Mouse (Mus musculus): ENCODE measurements around the gene Stk10. TPM values are rescaled to one million over a fixed set of nuclear protein-coding genes. Genes with fewer than 3 reads are reported as not detected.

Stk10 gene
- polyA plus RNA-seq, 1 experiment, result 7.2 TPM

- H3K9ac ChIP-seq (ENCODE audit: low read depth, poor library complexity, severe bottlenecking), result no peak overlapping the region
- H3K27me3 ChIP-seq (ENCODE audit: control insufficient read depth, insufficient read depth, low read length, poor library complexity, severe bottlenecking), result no peaks in the 10 kb centered on the region
- H3K27ac ChIP-seq (ENCODE audit: insufficient read depth, low read length), result no peak overlapping the region
- TF ChIP-seq CTCF (IDR thresholded peaks at IDR 0.05; ENCODE audit: low read depth, low read length), result no peak
- TF ChIP-seq EP300 (IDR thresholded peaks at IDR 0.05; ENCODE audit: insufficient read depth, low read depth, low read length), result no peak
- TF ChIP-seq POLR2A (IDR thresholded peaks at IDR 0.05; ENCODE audit: insufficient read depth, low read length), result no peak
- H3K36me3 ChIP-seq (ENCODE audit: control insufficient read depth, insufficient read depth, low read length, poor library complexity, severe bottlenecking), result no peaks in the 10 kb centered on the region
- no peaks in the 10 kb centered on the region for H3K9me3 ChIP-seq (replicated peaks; ENCODE audit: control insufficient read depth, insufficient read depth, low read length, poor library complexity, severe bottlenecking)
- no peak overlapping the region for H3K4me3 ChIP-seq (ENCODE audit: low read depth, low read length)
- no peaks in the 10 kb centered on the region for H3K4me1 ChIP-seq (ENCODE audit: control insufficient read depth, insufficient read depth, low read length)
These were observed 5.3 kb downstream of the Stk10 start for GRCm38 (mm10) chr11:32538435-32538834.

GRCm38 (mm10) chr11:32538846-32539245 is 5.7 kb downstream of the Stk10 start:
- TF ChIP-seq EP300 (IDR thresholded peaks at IDR 0.05; ENCODE audit: insufficient read depth, low read depth, low read length) (no peak), POLR2A (IDR thresholded peaks at IDR 0.05; ENCODE audit: insufficient read depth, low read length) (no peak), CTCF (IDR thresholded peaks at IDR 0.05; ENCODE audit: low read depth, low read length) (no peak)
- no peak overlapping the region for H3K27ac ChIP-seq (ENCODE audit: insufficient read depth, low read length)
- H3K27me3 ChIP-seq (ENCODE audit: control insufficient read depth, insufficient read depth, low read length, poor library complexity, severe bottlenecking), result no peaks in the 10 kb centered on the region
- H3K36me3 ChIP-seq (ENCODE audit: control insufficient read depth, insufficient read depth, low read length, poor library complexity, severe bottlenecking), result no peaks in the 10 kb centered on the region
- H3K9ac ChIP-seq (ENCODE audit: low read depth, poor library complexity, severe bottlenecking), result no peak overlapping the region
- no peak overlapping the region for H3K4me3 ChIP-seq (ENCODE audit: low read depth, low read length)
- no peaks in the 10 kb centered on the region for H3K4me1 ChIP-seq (ENCODE audit: control insufficient read depth, insufficient read depth, low read length)
- no peaks in the 10 kb centered on the region for H3K9me3 ChIP-seq (replicated peaks; ENCODE audit: control insufficient read depth, insufficient read depth, low read length, poor library complexity, severe bottlenecking)

- TF ChIP-seq CTCF (IDR thresholded peaks at IDR 0.05; ENCODE audit: low read depth, low read length) (no peak), POLR2A (IDR thresholded peaks at IDR 0.05; ENCODE audit: insufficient read depth, low read length) (no peak), EP300 (IDR thresholded peaks at IDR 0.05; ENCODE audit: insufficient read depth, low read depth, low read length) (no peak)
These were observed 6.6 kb downstream of the Stk10 start for GRCm38 (mm10) chr11:32539717-32540116.

GRCm38 (mm10) chr11:32540463-32540862 is 7.4 kb downstream of the Stk10 start:
- no peak overlapping the region for H3K4me3 ChIP-seq (ENCODE audit: low read depth, low read length)
- no peaks in the 10 kb centered on the region for H3K27me3 ChIP-seq (ENCODE audit: control insufficient read depth, insufficient read depth, low read length, poor library complexity, severe bottlenecking)
- H3K9ac ChIP-seq (ENCODE audit: low read depth, poor library complexity, severe bottlenecking), result no peak overlapping the region
- no peak overlapping the region for H3K27ac ChIP-seq (ENCODE audit: insufficient read depth, low read length)
- no peaks in the 10 kb centered on the region for H3K36me3 ChIP-seq (ENCODE audit: control insufficient read depth, insufficient read depth, low read length, poor library complexity, severe bottlenecking)
- H3K4me1 ChIP-seq (ENCODE audit: control insufficient read depth, insufficient read depth, low read length), result no peaks in the 10 kb centered on the region
- TF ChIP-seq EP300 (IDR thresholded peaks at IDR 0.05; ENCODE audit: insufficient read depth, low read depth, low read length), result no peak
- TF ChIP-seq CTCF (IDR thresholded peaks at IDR 0.05; ENCODE audit: low read depth, low read length), result no peak
- no peak for TF ChIP-seq POLR2A (IDR thresholded peaks at IDR 0.05; ENCODE audit: insufficient read depth, low read length)
- no peaks in the 10 kb centered on the region for H3K9me3 ChIP-seq (replicated peaks; ENCODE audit: control insufficient read depth, insufficient read depth, low read length, poor library complexity, severe bottlenecking)

More at GRCm38 (mm10) chr11:32539717-32540116, 6.6 kb downstream of the Stk10 start:
- no peak overlapping the region for H3K4me3 ChIP-seq (ENCODE audit: low read depth, low read length)
- H3K27me3 ChIP-seq (ENCODE audit: control insufficient read depth, insufficient read depth, low read length, poor library complexity, severe bottlenecking), result no peaks in the 10 kb centered on the region
- H3K4me1 ChIP-seq (ENCODE audit: control insufficient read depth, insufficient read depth, low read length), result no peaks in the 10 kb centered on the region
- H3K36me3 ChIP-seq (ENCODE audit: control insufficient read depth, insufficient read depth, low read length, poor library complexity, severe bottlenecking), result no peaks in the 10 kb centered on the region
- H3K9ac ChIP-seq (ENCODE audit: low read depth, poor library complexity, severe bottlenecking), result no peak overlapping the region
- H3K9me3 ChIP-seq (replicated peaks; ENCODE audit: control insufficient read depth, insufficient read depth, low read length, poor library complexity, severe bottlenecking), result no peaks in the 10 kb centered on the region
- no peak overlapping the region for H3K27ac ChIP-seq (ENCODE audit: insufficient read depth, low read length)

GRCm38 (mm10) chr11:32542181-32542580 is 9.1 kb downstream of the Stk10 start:
- H3K4me3 ChIP-seq (ENCODE audit: low read depth, low read length), result no peak overlapping the region
- H3K27me3 ChIP-seq (ENCODE audit: control insufficient read depth, insufficient read depth, low read length, poor library complexity, severe bottlenecking), result no peaks in the 10 kb centered on the region
- no peaks in the 10 kb centered on the region for H3K36me3 ChIP-seq (ENCODE audit: control insufficient read depth, insufficient read depth, low read length, poor library complexity, severe bottlenecking)
- no peaks in the 10 kb centered on the region for H3K9me3 ChIP-seq (replicated peaks; ENCODE audit: control insufficient read depth, insufficient read depth, low read length, poor library complexity, severe bottlenecking)
- H3K27ac ChIP-seq (ENCODE audit: insufficient read depth, low read length), result no peak overlapping the region
- no peak for TF ChIP-seq POLR2A (IDR thresholded peaks at IDR 0.05; ENCODE audit: insufficient read depth, low read length)
- TF ChIP-seq CTCF (IDR thresholded peaks at IDR 0.05; ENCODE audit: low read depth, low read length), result no peak
- no peak for TF ChIP-seq EP300 (IDR thresholded peaks at IDR 0.05; ENCODE audit: insufficient read depth, low read depth, low read length)
- H3K9ac ChIP-seq (ENCODE audit: low read depth, poor library complexity, severe bottlenecking), result no peak overlapping the region
- no peaks in the 10 kb centered on the region for H3K4me1 ChIP-seq (ENCODE audit: control insufficient read depth, insufficient read depth, low read length)

- no peaks in the 10 kb centered on the region for H3K36me3 ChIP-seq (ENCODE audit: control insufficient read depth, insufficient read depth, low read length, poor library complexity, severe bottlenecking)
- no peak overlapping the region for H3K27ac ChIP-seq (ENCODE audit: insufficient read depth, low read length)
- H3K9me3 ChIP-seq (replicated peaks; ENCODE audit: control insufficient read depth, insufficient read depth, low read length, poor library complexity, severe bottlenecking), result no peaks in the 10 kb centered on the region
- H3K9ac ChIP-seq (ENCODE audit: low read depth, poor library complexity, severe bottlenecking), result no peak overlapping the region
- H3K4me3 ChIP-seq (ENCODE audit: low read depth, low read length), result no peak overlapping the region
- no peaks in the 10 kb centered on the region for H3K27me3 ChIP-seq (ENCODE audit: control insufficient read depth, insufficient read depth, low read length, poor library complexity, severe bottlenecking)
- H3K4me1 ChIP-seq (ENCODE audit: control insufficient read depth, insufficient read depth, low read length), result no peaks in the 10 kb centered on the region
- no peak for TF ChIP-seq EP300 (IDR thresholded peaks at IDR 0.05; ENCODE audit: insufficient read depth, low read depth, low read length)
- no peak for TF ChIP-seq CTCF (IDR thresholded peaks at IDR 0.05; ENCODE audit: low read depth, low read length)
- TF ChIP-seq POLR2A (IDR thresholded peaks at IDR 0.05; ENCODE audit: insufficient read depth, low read length), result no peak
These were observed 9.7 kb downstream of the Stk10 start for GRCm38 (mm10) chr11:32542687-32543411.
